Mouse (Mus musculus) heart, postnatal 0 days (tissue): Measurements from ENCODE around the gene Zscan21.

Experiments used
- CTCF ChIP-seq: IDR thresholded peaks from 2 replicates; pipeline ENCODE4 v1.5.1; 2016; ENCODE audit warnings: antibody characterized with exemption, control low read depth, low read depth
- EP300 ChIP-seq: IDR thresholded peaks from 2 replicates; pipeline ENCODE4 v1.6.1; 2016; ENCODE audit warnings: antibody characterized with exemption, low read depth

- TF ChIP-seq CTCF (no peak), EP300 (no peak)
Observed at GRCm38 (mm10) chr5:138163610-138164009, 46.9 kb downstream of the Zscan21 start.
